Mouse (Mus musculus) G1E (cell line): ENCODE results near the gene Stn1. TPM values are rescaled to one million over a fixed set of nuclear protein-coding genes. Genes with fewer than 3 reads are reported as not detected.

Source experiments
- ATAC-seq: 2 replicates; pipeline ENCODE4 v1.8.0; 2016; ENCODE audit warnings: mild to moderate bottlenecking; ENCODE audit not compliant: insufficient number of reproducible peaks, poor library complexity, low FRiP score, severe bottlenecking; ENCODE audit errors: extremely low read depth
- DNase-seq: peaks from one replicate; pipeline ENCODE4 v3.0.0; 2012; ENCODE audit warnings: low spot score
- H3K27me3 ChIP-seq: 2 replicates; pipeline ENCODE4 v1.6.1; 2012; ENCODE audit warnings: mild to moderate bottlenecking, low read length, inconsistent platforms; ENCODE audit not compliant: insufficient read depth
- H3K36me3 ChIP-seq: replicated peaks from 2 replicates; pipeline ENCODE3; 2012; ENCODE audit warnings: mild to moderate bottlenecking, inconsistent platforms
- H3K4me1 ChIP-seq: 2 replicates; pipeline ENCODE4 v1.6.1; 2012; ENCODE audit warnings: low read depth, low read length, inconsistent platforms, mixed read lengths; ENCODE audit not compliant: insufficient read depth
- H3K4me3 ChIP-seq: 2 replicates; pipeline ENCODE4 v1.5.1; 2012; ENCODE audit warnings: low read depth, mild to moderate bottlenecking, inconsistent platforms, low read length, moderate library complexity, mixed read lengths
- H3K9me3 ChIP-seq: replicated peaks from 2 replicates; pipeline ENCODE4 v1.6.1; 2012; ENCODE audit warnings: inconsistent platforms
- CTCF ChIP-seq: IDR thresholded peaks from 2 replicates; pipeline ENCODE4 v1.5.1; 2012; ENCODE audit warnings: low read depth, low read length, inconsistent platforms, mixed read lengths
- GATA1 ChIP-seq: IDR thresholded peaks from 2 replicates; pipeline ENCODE4 v1.6.1; 2012; ENCODE audit warnings: borderline replicate concordance, low read length, inconsistent platforms, mixed read lengths
- GATA2 ChIP-seq: IDR thresholded peaks from 2 replicates; pipeline ENCODE4 v1.6.1; 2012; ENCODE audit warnings: low read depth, low read length, inconsistent platforms, borderline replicate concordance
- POLR2AphosphoS5 ChIP-seq: IDR thresholded peaks from 2 replicates; pipeline ENCODE4 v1.6.1; 2012; ENCODE audit warnings: low read depth, low read length, inconsistent platforms; ENCODE audit not compliant: insufficient replicate concordance
- TAL1 ChIP-seq: conservative IDR thresholded peaks from 2 replicates; pipeline ENCODE4 v1.6.1; 2012; ENCODE audit warnings: low read depth, low read length, inconsistent platforms, mixed read lengths
- polyA plus RNA-seq: library from polyadenylated mRNA; stranded (reverse); fragments of >175 nt; gene quantifications from 2 replicates; pipeline ENCODE4 v1.2.3, GENCODE M21; 2012
- total RNA-seq, 2 experiments: library from RNA; stranded (forward) in 1 of 2; stranded (reverse) in 1 of 2; fragments of 200-1000 nt in 1 of 2; fragments of >200 nt in 1 of 2; fragmentation: Nextera tagmentation in 1 of 2; gene quantifications; 2 replicates each; pipeline ENCODE4 v1.2.3; 2014 to 2017

Stn1 gene
- total and polyA plus RNA-seq, 3 experiments, result 7.7 to 26.9 (median 19.7) TPM

DNA sequence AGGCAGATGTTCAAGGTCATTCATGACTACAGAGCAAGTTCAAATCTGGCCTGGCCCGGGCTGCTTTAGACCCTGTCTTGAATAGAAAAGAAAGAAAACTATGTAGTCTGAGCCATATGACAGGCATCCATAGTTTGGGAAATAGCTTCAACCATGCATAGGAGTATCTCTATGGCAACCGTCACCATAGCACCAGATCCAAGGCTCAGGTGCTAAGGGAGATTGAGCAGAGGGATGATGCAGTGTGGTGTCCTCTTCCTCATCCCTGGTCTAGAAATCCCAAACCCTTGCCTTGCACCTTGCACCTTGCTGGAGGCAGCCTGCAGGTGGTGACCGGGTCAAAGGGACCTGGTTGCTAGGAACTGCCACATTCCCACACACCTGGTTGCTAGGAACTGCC is 53.2 kb downstream of the Stn1 start:
- Histone ChIP-seq H3K4me1 (no peaks in the 10 kb centered on the region), H3K9me3 (0 out of 2 replicates have a peak, but pooled peaks cover under 1% of the 10 kb centered on the region), H3K4me3 (no peak overlapping the region), H3K27me3 (peaks cover 2% of the 10 kb centered on the region; the same call in 1 of the 2 replicates), H3K36me3 (no peaks in the 10 kb centered on the region)
- DNase-seq, result no peak
- ATAC-seq, result no peak
- TF ChIP-seq GATA2 (no peak), TAL1 (no peak), CTCF (no peak), POLR2AphosphoS5 (no peak)

DNA sequence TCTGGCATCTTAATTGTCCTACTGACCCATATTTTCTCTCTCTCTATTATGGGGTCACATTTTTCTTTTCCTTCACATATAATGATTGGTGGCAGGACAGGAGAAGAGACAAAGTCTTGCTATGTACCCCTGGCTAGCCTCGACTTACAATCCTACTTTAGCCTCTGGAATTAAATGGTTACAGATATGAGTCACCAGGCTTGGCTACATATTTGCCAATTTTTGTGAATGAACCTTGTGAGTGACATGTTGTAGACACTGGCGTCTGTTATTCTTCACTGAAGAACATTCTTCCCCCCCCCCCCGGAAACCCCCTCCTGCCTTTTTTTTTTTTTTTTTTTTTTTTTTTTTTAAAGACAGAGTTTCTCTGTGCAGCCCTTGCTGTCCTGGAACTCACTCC is 54.0 kb downstream of the Stn1 start:
- TF ChIP-seq TAL1 (no peak), GATA2 (no peak), CTCF (no peak), POLR2AphosphoS5 (no peak), GATA1 (no peak)
- no peaks in the 10 kb centered on the region for H3K36me3 ChIP-seq
- no peak overlapping the region for H3K4me3 ChIP-seq
- ATAC-seq (no peak), DNase-seq (no peak)
- H3K27me3 ChIP-seq, result peaks cover 2% of the 10 kb centered on the region; the same call in 1 of the 2 replicates
- no peaks in the 10 kb centered on the region for H3K9me3 ChIP-seq
- no peaks in the 10 kb centered on the region for H3K4me1 ChIP-seq

DNA sequence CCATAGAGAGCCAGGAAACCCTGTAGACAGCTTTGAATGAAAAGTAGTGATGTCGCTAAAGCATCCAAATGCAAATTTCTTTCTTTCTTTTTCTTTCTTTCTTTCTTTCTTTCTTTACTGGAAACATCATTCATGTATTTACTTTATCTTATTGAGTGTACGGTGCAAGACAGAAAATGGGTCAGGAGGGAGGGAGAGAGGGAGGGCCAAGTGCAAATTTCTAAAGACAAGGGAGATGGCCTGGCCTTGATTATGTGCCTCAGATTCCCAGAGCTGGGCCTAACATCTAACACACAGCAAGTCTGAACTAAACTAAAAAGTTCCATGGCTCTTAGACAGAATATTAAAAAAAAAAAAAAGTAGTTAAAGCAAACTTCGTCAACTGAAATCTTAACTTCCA is 63.9 kb downstream of the Stn1 start:
- no peak for TF ChIP-seq TAL1
- TF ChIP-seq POLR2AphosphoS5, result no peak
- no peak for TF ChIP-seq GATA1
- no peak for TF ChIP-seq GATA2
- TF ChIP-seq CTCF, result no peak

DNA sequence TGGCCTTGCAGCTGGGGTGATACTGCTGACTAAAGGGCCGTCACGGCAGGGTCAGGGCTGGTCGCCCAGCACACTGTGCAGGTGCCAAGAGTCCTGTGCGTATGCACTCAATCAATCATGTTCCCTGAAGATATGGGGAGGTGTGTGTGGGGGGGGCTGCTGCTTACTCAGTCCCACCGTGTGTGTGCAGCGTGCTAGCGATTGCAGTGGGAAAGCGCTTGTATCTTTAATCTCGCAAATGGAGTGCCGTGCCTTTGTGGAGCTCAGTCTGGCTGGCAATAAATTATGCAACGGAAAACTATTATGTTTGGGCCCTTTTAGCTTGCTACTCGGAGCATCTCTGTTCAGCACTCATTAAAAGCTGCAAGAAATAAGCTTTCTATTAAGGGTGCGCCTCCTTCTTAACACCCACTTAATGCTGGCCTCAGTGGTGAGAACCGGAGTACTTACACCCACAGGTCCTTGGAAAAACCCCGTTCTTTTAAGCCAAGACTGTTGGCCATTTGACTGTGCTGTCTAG is 64.4 kb downstream of the Stn1 start:
- TF ChIP-seq CTCF (no peak), POLR2AphosphoS5 (no peak), GATA2 (no peak), TAL1 (no peak), GATA1 (no peak)
- no peak for DNase-seq

More for the DNA sequence above, 63.9 kb downstream of the Stn1 start:
- H3K4me3 ChIP-seq, result no peak overlapping the region
- peaks cover 7% of the 10 kb centered on the region; the same call in 1 of the 2 replicates for H3K27me3 ChIP-seq
- H3K9me3 ChIP-seq, result no peaks in the 10 kb centered on the region
- no peaks in the 10 kb centered on the region for H3K4me1 ChIP-seq
- no peak for ATAC-seq
- H3K36me3 ChIP-seq, result no peaks in the 10 kb centered on the region
- no peak for DNase-seq

DNA sequence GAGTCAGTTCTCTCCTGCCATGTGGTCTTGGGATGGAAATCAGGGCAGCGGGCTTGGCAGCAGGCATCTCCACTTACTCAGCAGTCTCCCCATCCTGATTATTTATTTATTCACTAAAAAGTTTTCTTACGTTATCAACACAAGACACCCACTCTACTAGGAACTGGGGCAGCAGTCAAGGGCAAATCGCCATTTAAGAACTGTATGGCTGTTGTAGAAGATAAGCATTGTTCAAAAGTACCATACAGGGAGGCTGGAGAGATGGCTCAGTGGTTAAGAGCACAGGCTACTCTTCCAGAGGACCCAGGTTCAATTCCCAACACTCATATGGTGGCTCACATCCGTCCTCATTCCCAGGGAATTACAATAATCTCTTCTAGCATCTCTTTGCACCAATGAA is 65.5 kb downstream of the Stn1 start:
- Histone ChIP-seq H3K36me3 (no peaks in the 10 kb centered on the region), H3K27me3 (peaks cover 7% of the 10 kb centered on the region; the same call in 1 of the 2 replicates), H3K4me1 (no peaks in the 10 kb centered on the region), H3K4me3 (no peak overlapping the region), H3K9me3 (no peaks in the 10 kb centered on the region)
- DNase-seq, result no peak
- no peak for ATAC-seq
- TF ChIP-seq GATA1 (no peak), CTCF (no peak), TAL1 (no peak), POLR2AphosphoS5 (no peak), GATA2 (no peak)

More for the DNA sequence above, 64.4 kb downstream of the Stn1 start:
- no peaks in the 10 kb centered on the region for H3K9me3 ChIP-seq
- ATAC-seq, result no peak
- H3K27me3 ChIP-seq, result peaks cover 7% of the 10 kb centered on the region; the same call in 1 of the 2 replicates
- no peaks in the 10 kb centered on the region for H3K4me1 ChIP-seq
- no peaks in the 10 kb centered on the region for H3K36me3 ChIP-seq
- H3K4me3 ChIP-seq, result no peak overlapping the region

DNA sequence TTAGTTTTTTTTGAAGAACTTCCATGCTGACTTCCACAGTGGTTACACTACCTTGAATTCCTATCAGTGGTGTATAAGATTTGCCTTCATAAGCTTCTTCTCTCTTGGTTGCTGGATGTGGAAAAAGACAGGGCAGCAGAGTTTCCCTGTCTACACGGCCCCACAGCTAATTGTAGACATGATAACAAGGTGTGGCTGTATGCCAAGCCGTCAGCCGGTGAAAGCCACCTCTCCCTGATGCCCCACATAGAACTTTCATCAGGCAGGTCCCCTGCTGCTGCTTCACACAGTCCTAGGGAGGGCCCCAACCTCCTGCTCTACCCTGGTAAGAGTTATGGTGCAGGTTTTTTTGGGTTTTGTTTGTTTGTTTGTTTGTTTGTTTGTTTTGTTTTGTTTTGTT is 68.6 kb downstream of the Stn1 start:
- ATAC-seq, result no peak
- H3K4me1 ChIP-seq, result no peaks in the 10 kb centered on the region
- H3K27me3 ChIP-seq, result peaks cover 3% of the 10 kb centered on the region; the same call in 1 of the 2 replicates
- H3K4me3 ChIP-seq, result no peak overlapping the region
- H3K36me3 ChIP-seq, result no peaks in the 10 kb centered on the region
- no peak for DNase-seq
- no peaks in the 10 kb centered on the region for H3K9me3 ChIP-seq
- TF ChIP-seq POLR2AphosphoS5, result no peak
- no peak for TF ChIP-seq TAL1
- TF ChIP-seq GATA2, result no peak
- no peak for TF ChIP-seq GATA1
- no peak for TF ChIP-seq CTCF
